Mouse (Mus musculus) midbrain, embryonic 14.5 days (tissue): ENCODE measurements around the gene Chrm4. TPM values are rescaled to one million over a fixed set of nuclear protein-coding genes. Genes with fewer than 3 reads are reported as not detected.

Experiments
- ATAC-seq: fragments of 200-750 bp; cut with Nextera tagmentation; 2 replicates; pipeline ENCODE4 v1.8.0; 2017; ENCODE audit warnings: moderate number of reproducible peaks, moderate library complexity; ENCODE audit not compliant: low FRiP score, low TSS enrichment
- DNase-seq: peaks from one replicate; pipeline ENCODE4 v3.0.0-alpha.2; 2015
- H3K27ac ChIP-seq: fragments of 300-500 bp; sonication (generic); replicated peaks from 2 replicates; pipeline ENCODE4 v1.5.1; 2014; ENCODE audit warnings: mild to moderate bottlenecking, low read depth, low read length, moderate library complexity
- H3K27me3 ChIP-seq: fragments of 300-500 bp; sonication (generic); 2 replicates; pipeline ENCODE4 v1.6.1; 2014; ENCODE audit warnings: low read length, control low read depth, mixed read lengths; ENCODE audit not compliant: control insufficient read depth, insufficient read depth
- H3K36me3 ChIP-seq: fragments of 300-500 bp; sonication (generic); 2 replicates; pipeline ENCODE4 v1.6.1; 2014; ENCODE audit warnings: low read length, control low read depth; ENCODE audit not compliant: control insufficient read depth, insufficient read depth
- H3K4me1 ChIP-seq: fragments of 300-500 bp; sonication (generic); 2 replicates; pipeline ENCODE4 v1.6.1; 2014; ENCODE audit warnings: mild to moderate bottlenecking, antibody characterized with exemption, low read length, control low read depth; ENCODE audit not compliant: control insufficient read depth, insufficient read depth
- H3K4me2 ChIP-seq: fragments of 300-500 bp; sonication (generic); 2 replicates; pipeline ENCODE4 v1.6.1; 2014; ENCODE audit warnings: mild to moderate bottlenecking, low read length, moderate library complexity
- H3K4me3 ChIP-seq: fragments of 300-500 bp; sonication (generic); replicated peaks from 2 replicates; pipeline ENCODE4 v1.5.1; 2014; ENCODE audit warnings: low read depth, low read length
- H3K9ac ChIP-seq: fragments of 300-500 bp; sonication (generic); replicated peaks from 2 replicates; pipeline ENCODE4 v1.6.1; 2014; ENCODE audit warnings: mild to moderate bottlenecking, low read length, moderate library complexity
- H3K9me3 ChIP-seq: fragments of 300-500 bp; sonication (generic); 2 replicates; pipeline ENCODE4 v1.6.1; 2016; ENCODE audit warnings: low read length, control low read depth, mixed read lengths; ENCODE audit not compliant: control insufficient read depth
- WGBS: fragments of 180-500 bp; shearing (Covaris S2); extraction: QIAGEN DNeasy Blood & Tissue Kit; methylation state at CpG from one replicate; pipeline ENCODE4 v1.1.7; 2014; 5-methylcytosine and 5-hydroxymethylcytosine counted together
- polyA plus RNA-seq: library from polyadenylated mRNA; unstranded; fragments of >200 nt; fragmentation: Nextera tagmentation; extraction: Ambion mirVana; gene quantifications from 2 replicates; pipeline ENCODE4 v1.2.1, GENCODE M21; 2014

Chrm4 gene
- polyA plus RNA-seq, 1 experiment from 2014 or later, result 0.34 TPM

DNA sequence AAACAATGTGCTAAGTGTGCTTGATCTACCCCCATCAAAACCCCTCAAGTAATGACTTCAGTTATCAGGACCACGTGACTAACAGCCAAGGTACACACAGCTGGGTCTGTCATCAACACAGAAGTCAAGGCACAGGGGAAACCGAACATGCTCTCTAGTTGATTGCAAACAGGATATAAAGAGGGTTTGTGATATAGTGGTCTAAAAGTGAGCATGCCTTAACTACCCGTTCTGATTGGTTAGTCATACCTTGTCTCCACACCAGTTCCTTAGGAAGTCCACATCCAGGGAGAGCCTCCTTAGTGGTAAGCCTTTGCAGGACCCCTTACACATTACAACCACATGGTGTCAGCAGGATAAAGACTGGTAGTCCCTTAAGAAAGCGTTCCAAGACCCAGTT lies 6.9 kb upstream of the Chrm4 start:
- DNase-seq, result no peak
- ATAC-seq, result no peak
- Histone ChIP-seq H3K4me1 (peaks cover 18% of the 10 kb centered on the region), H3K4me2 (no peak overlapping the region), H3K9me3 (no peaks in the 10 kb centered on the region), H3K36me3 (peaks cover 40% of the 10 kb centered on the region), H3K27me3 (peaks cover 33% of the 10 kb centered on the region), H3K9ac (no peak overlapping the region), H3K4me3 (no peak overlapping the region), H3K27ac (no peak overlapping the region)
- WGBS, result 84% methylated on average over 4 of the region's 4 CpGs

GRCm38 (mm10) chr2:91921181-91921789 lies 5.8 kb upstream of the Chrm4 start:
- Histone ChIP-seq H3K27ac (no peak overlapping the region), H3K9ac (peak overlapping the region; percentile 45), H3K27me3 (peaks cover 33% of the 10 kb centered on the region), H3K4me3 (peak overlapping the region; percentile 47), H3K4me1 (peaks cover 18% of the 10 kb centered on the region), H3K9me3 (no peaks in the 10 kb centered on the region), H3K36me3 (peaks cover 29% of the 10 kb centered on the region), H3K4me2 (peak overlapping the region; percentile 86)
- DNase-seq (peak; percentile 25), ATAC-seq (no peak; the same call in 1 of the 2 replicates)
- 3% methylated on average over 31 of the region's 31 CpGs for WGBS

- Histone ChIP-seq H3K9ac (peak overlapping the region; percentile 45), H3K4me2 (peak overlapping the region; percentile 86), H3K4me3 (peak overlapping the region; percentile 47), H3K36me3 (peaks cover 23% of the 10 kb centered on the region), H3K27me3 (peaks cover 33% of the 10 kb centered on the region), H3K4me1 (peaks cover 18% of the 10 kb centered on the region), H3K27ac (no peak overlapping the region), H3K9me3 (no peaks in the 10 kb centered on the region)
- peak; percentile 74 for ATAC-seq
- WGBS, result 1% methylated on average over 63 of the region's 64 CpGs
- peak; percentile 88 for DNase-seq
These were observed 5.1 kb upstream of the Chrm4 start for GRCm38 (mm10) chr2:91921790-91922570.

- peak; percentile 27 for DNase-seq
These were observed 4.2 kb upstream of the Chrm4 start for GRCm38 (mm10) chr2:91922586-91923414.

DNA sequence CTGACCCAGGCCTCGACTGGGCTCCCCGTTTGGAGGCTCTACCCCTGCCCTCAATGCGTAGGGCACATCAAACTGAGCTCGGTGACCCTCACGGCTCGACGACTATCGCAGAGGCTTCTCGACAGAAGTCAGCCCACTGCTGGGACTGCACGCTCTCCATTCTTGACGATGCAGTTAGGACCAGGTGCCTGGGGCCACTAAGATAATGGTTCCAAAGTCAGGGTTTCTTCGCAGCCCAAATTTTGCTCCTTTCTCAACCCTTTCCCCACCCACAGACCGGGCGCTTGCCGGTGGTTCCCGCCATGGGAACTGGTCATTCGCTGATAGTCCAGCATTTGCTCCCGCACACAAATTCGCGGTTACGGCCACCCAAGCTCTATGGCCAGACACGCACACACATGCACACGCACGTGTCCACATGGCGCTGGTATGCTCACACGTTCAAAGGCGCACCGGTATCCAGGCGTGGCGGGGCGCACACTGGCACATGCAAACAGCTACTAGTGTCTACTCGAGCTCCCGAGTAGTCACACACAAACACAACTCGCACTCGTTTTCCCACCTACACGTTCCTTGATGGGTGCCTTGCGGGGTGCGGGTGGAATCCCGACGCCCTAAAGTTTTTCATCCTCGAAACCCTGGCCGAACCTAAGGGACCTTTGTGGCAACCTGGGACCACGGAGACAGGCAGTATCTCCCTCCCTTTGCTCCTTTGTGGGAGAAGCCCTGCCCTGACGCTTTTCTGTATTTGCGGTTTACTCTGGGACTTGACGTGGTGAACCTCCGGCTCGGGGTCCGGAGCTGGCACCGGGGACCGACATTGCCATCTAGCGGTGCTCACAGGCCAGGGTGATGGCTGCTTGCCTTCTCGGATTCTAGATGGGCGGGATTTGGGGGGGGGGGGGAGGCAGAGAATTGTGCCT lies 3.4 kb upstream of the Chrm4 start:
- DNase-seq (peak; percentile 86), ATAC-seq (no peak)
- Histone ChIP-seq H3K27ac (no peak overlapping the region), H3K4me3 (peak overlapping the region; percentile 20; the same call in 1 of the 2 replicates), H3K9ac (0 out of 2 replicates have a peak overlapping the region, but pooled peaks have one; percentile 14), H3K4me1 (peaks cover 18% of the 10 kb centered on the region), H3K27me3 (peaks cover 33% of the 10 kb centered on the region), H3K36me3 (peaks cover 6% of the 10 kb centered on the region; the same call in 1 of the 2 replicates), H3K4me2 (peak overlapping the region; percentile 86), H3K9me3 (no peaks in the 10 kb centered on the region)
- 2% methylated on average over 54 of the region's 54 CpGs for WGBS

More at GRCm38 (mm10) chr2:91922586-91923414, 4.2 kb upstream of the Chrm4 start:
- Histone ChIP-seq H3K4me3 (peak overlapping the region; percentile 47), H3K4me1 (peaks cover 18% of the 10 kb centered on the region), H3K4me2 (peak overlapping the region; percentile 86), H3K9ac (peak overlapping the region; percentile 45; the same call in 1 of the 2 replicates), H3K9me3 (no peaks in the 10 kb centered on the region), H3K27ac (no peak overlapping the region), H3K36me3 (peaks cover 14% of the 10 kb centered on the region), H3K27me3 (peaks cover 33% of the 10 kb centered on the region)
- WGBS, result 2% methylated on average over 37 of the region's 37 CpGs
- no peak for ATAC-seq

GRCm38 (mm10) chr2:91924726-91925125 lies 2.3 kb upstream of the Chrm4 start:
- 48% methylated on average over 1 of the region's 1 CpGs for WGBS
- Histone ChIP-seq H3K4me3 (no peak overlapping the region), H3K4me2 (no peak overlapping the region), H3K9me3 (no peaks in the 10 kb centered on the region), H3K36me3 (peaks cover 2% of the 10 kb centered on the region; the same call in 1 of the 2 replicates), H3K9ac (no peak overlapping the region), H3K4me1 (peaks cover 18% of the 10 kb centered on the region), H3K27ac (no peak overlapping the region), H3K27me3 (peaks cover 33% of the 10 kb centered on the region)
- no peak for DNase-seq
- no peak for ATAC-seq

DNA sequence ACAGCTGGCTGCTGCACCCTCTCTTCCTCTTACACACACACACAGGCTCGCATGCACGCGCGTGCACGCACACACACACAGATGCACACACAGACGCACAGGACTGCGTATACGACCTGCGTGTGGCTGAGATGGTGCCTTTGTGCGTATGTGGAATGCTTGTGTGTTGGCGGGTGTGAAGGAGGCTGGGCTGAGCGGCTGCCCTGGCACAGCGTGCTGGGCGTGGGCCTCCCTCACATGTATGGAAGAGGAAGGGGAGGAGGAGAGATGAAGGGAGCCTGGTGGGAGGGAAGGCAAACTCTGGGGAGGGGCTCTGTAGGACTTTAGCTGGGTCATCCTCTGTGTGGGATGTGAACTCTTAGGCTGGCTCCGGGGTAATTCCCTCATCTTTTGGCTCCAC lies 1.6 kb upstream of the Chrm4 start:
- no peaks in the 10 kb centered on the region for H3K36me3 ChIP-seq
- H3K9ac ChIP-seq, result no peak overlapping the region
- no peak overlapping the region for H3K4me3 ChIP-seq
- WGBS, result 89% methylated on average over 15 of the region's 15 CpGs
- H3K27ac ChIP-seq, result no peak overlapping the region
- no peak overlapping the region for H3K4me2 ChIP-seq
- no peak for ATAC-seq
- no peak for DNase-seq
- H3K4me1 ChIP-seq, result peaks cover 23% of the 10 kb centered on the region
- no peaks in the 10 kb centered on the region for H3K9me3 ChIP-seq
- peaks cover 29% of the 10 kb centered on the region for H3K27me3 ChIP-seq
